Mouse (Mus musculus) liver, adult 2 months (tissue): ENCODE results near the gene Ldb1.

ENCODE experiments used
- CTCF ChIP-seq: fragments of 200-500 bp; IDR thresholded peaks from 2 replicates; pipeline ENCODE4 v1.5.1; 2011; ENCODE audit warnings: low read depth, low read length, control low read depth
- POLR2A ChIP-seq: fragments of 200-500 bp; IDR thresholded peaks from 2 replicates; pipeline ENCODE4 v1.6.1; 2011; ENCODE audit warnings: low read length, control low read depth; ENCODE audit not compliant: insufficient read depth; ENCODE audit errors: extremely low read depth

DNA sequence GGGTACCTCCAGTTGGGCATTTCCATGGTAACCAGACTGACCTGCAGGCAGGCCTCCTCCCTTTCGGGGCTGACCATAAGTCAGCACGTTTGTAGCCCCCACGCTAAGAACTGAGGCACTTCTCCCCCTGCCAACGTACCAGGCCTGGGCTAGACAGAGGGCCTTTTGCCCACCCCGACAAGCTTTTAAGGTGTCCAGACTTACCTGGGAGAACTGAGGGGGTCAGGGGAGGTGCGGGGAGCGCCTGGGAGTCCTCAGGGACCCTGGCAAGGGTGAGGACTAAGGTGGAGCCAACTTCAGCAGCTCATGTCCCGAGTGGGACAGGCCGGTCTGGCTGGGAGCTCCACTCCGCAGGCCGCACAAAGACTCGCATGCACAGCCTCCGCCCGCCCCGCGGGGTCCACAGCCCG lies 6.2 kb downstream of the Ldb1 start:
- TF ChIP-seq CTCF: no peak
- TF ChIP-seq POLR2A: no peak
